Mouse (Mus musculus): Measurements from ENCODE around the gene Apba2. TPM values are rescaled to one million over a fixed set of nuclear protein-coding genes. Genes with fewer than 3 reads are reported as not detected.

Apba2 gene
- total and polyA plus RNA-seq, 3 experiments: 0.11 TPM; not detected in 2

DNA sequence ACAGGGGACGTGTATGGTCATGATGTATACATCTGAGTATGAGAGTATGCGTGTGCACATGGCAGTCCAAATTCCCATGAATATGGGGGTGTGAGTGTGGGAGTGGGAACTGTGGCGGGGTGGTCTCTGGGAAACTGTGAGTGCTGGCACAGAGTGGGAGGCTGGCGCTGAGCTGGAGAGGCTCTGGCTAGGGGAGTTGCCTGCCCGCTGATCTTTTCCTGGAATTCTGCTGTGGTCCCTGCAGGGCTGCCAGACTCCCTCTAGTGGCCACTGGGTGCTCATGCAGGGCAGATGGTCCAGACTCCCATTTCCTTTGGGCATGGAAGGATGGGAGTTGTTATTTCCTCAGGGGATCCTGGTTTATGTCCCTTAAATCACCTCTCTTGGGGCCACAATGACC is 250.0 kb downstream of the Apba2 start:
- no peak for ATAC-seq (ENCODE audit: extremely low read depth, insufficient number of reproducible peaks, low FRiP score, poor library complexity, severe bottlenecking)

DNA sequence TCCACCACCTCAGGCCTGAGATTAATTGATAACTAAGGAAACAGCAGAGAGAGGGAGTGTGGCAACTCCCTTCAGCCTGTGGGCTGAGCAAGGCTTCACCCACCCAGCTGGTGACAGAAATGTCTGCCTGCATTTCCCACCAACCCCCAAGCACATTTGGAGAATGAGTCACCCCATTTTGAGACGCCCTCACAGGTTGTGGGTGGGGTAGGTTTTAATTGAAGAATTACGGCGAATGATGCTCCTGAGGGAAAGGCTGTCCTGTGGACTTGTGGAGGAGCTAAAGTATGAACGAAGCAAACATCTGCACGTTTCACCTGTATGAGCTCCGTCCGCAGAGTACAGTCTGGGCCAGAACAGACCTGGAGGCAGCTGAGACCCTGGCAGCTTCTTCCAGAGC is 250.6 kb downstream of the Apba2 start:
- ATAC-seq (ENCODE audit: extremely low read depth, insufficient number of reproducible peaks, low FRiP score, poor library complexity, severe bottlenecking): no peak
- Histone ChIP-seq H3K4me1 (ENCODE audit: insufficient read depth, low read depth, low read length) (no peaks in the 10 kb centered on the region), H3K4me3 (ENCODE audit: low read depth, low read length) (no peak overlapping the region), H3K9me3 (replicated peaks) (peaks cover 62% of the 10 kb centered on the region), H3K27me3 (ENCODE audit: insufficient read depth, low read length) (no peaks in the 10 kb centered on the region), H3K36me3 (replicated peaks) (no peaks in the 10 kb centered on the region)
- DNase-seq (ENCODE audit: low spot score): no peak
- no peak for TF ChIP-seq GATA2 (IDR thresholded peaks at IDR 0.05; ENCODE audit: borderline replicate concordance, low read depth, low read length)
- no peak for TF ChIP-seq CTCF (IDR thresholded peaks at IDR 0.05; ENCODE audit: low read depth, low read length)
- TF ChIP-seq TAL1 (conservative IDR thresholded peaks at IDR 0.05; ENCODE audit: low read depth, low read length): no peak
- no peak for TF ChIP-seq POLR2AphosphoS5 (IDR thresholded peaks at IDR 0.05; ENCODE audit: insufficient replicate concordance, low read depth, low read length)
- no peak for TF ChIP-seq GATA1 (IDR thresholded peaks at IDR 0.05; ENCODE audit: borderline replicate concordance, low read length)

More for the DNA sequence above, 250.0 kb downstream of the Apba2 start:
- DNase-seq (ENCODE audit: low spot score): no peak
- TF ChIP-seq CTCF (IDR thresholded peaks at IDR 0.05; ENCODE audit: low read depth, low read length): peak; percentile 44
- TF ChIP-seq GATA2 (IDR thresholded peaks at IDR 0.05; ENCODE audit: borderline replicate concordance, low read depth, low read length): no peak
- no peaks in the 10 kb centered on the region for H3K36me3 ChIP-seq (replicated peaks)
- no peaks in the 10 kb centered on the region for H3K27me3 ChIP-seq (ENCODE audit: insufficient read depth, low read length)
- H3K4me1 ChIP-seq (ENCODE audit: insufficient read depth, low read depth, low read length): no peaks in the 10 kb centered on the region
- no peak overlapping the region for H3K4me3 ChIP-seq (ENCODE audit: low read depth, low read length)
- H3K9me3 ChIP-seq (replicated peaks): peaks cover 65% of the 10 kb centered on the region

- H3K9me3 ChIP-seq (replicated peaks): peaks cover 68% of the 10 kb centered on the region
- H3K36me3 ChIP-seq (replicated peaks): no peaks in the 10 kb centered on the region
- H3K4me1 ChIP-seq (ENCODE audit: insufficient read depth, low read depth, low read length): no peaks in the 10 kb centered on the region
- ATAC-seq (ENCODE audit: extremely low read depth, insufficient number of reproducible peaks, low FRiP score, poor library complexity, severe bottlenecking) (no peak), DNase-seq (ENCODE audit: low spot score) (no peak)
- TF ChIP-seq TAL1 (conservative IDR thresholded peaks at IDR 0.05; ENCODE audit: low read depth, low read length) (no peak), GATA2 (IDR thresholded peaks at IDR 0.05; ENCODE audit: borderline replicate concordance, low read depth, low read length) (no peak), GATA1 (IDR thresholded peaks at IDR 0.05; ENCODE audit: borderline replicate concordance, low read length) (no peak), POLR2AphosphoS5 (IDR thresholded peaks at IDR 0.05; ENCODE audit: insufficient replicate concordance, low read depth, low read length) (no peak), CTCF (IDR thresholded peaks at IDR 0.05; ENCODE audit: low read depth, low read length) (no peak)
- no peaks in the 10 kb centered on the region for H3K27me3 ChIP-seq (ENCODE audit: insufficient read depth, low read length)
- no peak overlapping the region for H3K4me3 ChIP-seq (ENCODE audit: low read depth, low read length)
These were observed 252.2 kb downstream of the Apba2 start for GRCm38 (mm10) chr7:64753678-64754077.

- H3K9me3 ChIP-seq (replicated peaks): peaks cover 73% of the 10 kb centered on the region
- no peaks in the 10 kb centered on the region for H3K4me1 ChIP-seq (ENCODE audit: insufficient read depth, low read depth, low read length)
- H3K27me3 ChIP-seq (ENCODE audit: insufficient read depth, low read length): no peaks in the 10 kb centered on the region
- H3K36me3 ChIP-seq (replicated peaks): no peaks in the 10 kb centered on the region
- ATAC-seq (ENCODE audit: extremely low read depth, insufficient number of reproducible peaks, low FRiP score, poor library complexity, severe bottlenecking): no peak
- no peak for DNase-seq (ENCODE audit: low spot score)
- no peak overlapping the region for H3K4me3 ChIP-seq (ENCODE audit: low read depth, low read length)
- TF ChIP-seq POLR2AphosphoS5 (IDR thresholded peaks at IDR 0.05; ENCODE audit: insufficient replicate concordance, low read depth, low read length) (no peak), GATA2 (IDR thresholded peaks at IDR 0.05; ENCODE audit: borderline replicate concordance, low read depth, low read length) (no peak), GATA1 (IDR thresholded peaks at IDR 0.05; ENCODE audit: borderline replicate concordance, low read length) (no peak), TAL1 (conservative IDR thresholded peaks at IDR 0.05; ENCODE audit: low read depth, low read length) (no peak), CTCF (IDR thresholded peaks at IDR 0.05; ENCODE audit: low read depth, low read length) (no peak)
These were observed 252.7 kb downstream of the Apba2 start for GRCm38 (mm10) chr7:64754161-64754560.

DNA sequence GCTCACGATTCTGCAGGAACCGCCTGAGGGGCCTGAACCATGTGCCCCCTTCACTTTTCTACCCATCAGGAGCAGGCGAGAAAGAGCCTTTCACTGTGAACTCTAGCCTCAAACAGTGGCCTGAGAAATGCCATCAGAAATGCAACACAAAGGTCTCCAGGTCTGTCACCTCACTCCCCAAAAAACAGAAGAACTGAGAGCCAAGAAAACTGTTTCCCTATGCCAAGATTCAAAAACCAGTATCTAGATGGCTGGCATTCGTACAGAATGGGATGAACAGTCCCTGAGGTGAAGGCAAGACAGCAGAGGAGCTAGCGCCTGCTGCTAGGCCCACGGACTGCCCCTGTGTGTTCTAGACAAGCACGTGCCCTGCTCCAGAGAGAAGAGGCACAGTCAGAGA is 253.6 kb downstream of the Apba2 start:
- Histone ChIP-seq H3K27me3 (ENCODE audit: insufficient read depth, low read length) (no peaks in the 10 kb centered on the region), H3K9me3 (replicated peaks) (peaks cover 80% of the 10 kb centered on the region), H3K4me1 (ENCODE audit: insufficient read depth, low read depth, low read length) (no peaks in the 10 kb centered on the region), H3K36me3 (replicated peaks) (no peaks in the 10 kb centered on the region), H3K4me3 (ENCODE audit: low read depth, low read length) (no peak overlapping the region)
- DNase-seq (ENCODE audit: low spot score): no peak
- no peak for ATAC-seq (ENCODE audit: extremely low read depth, insufficient number of reproducible peaks, low FRiP score, poor library complexity, severe bottlenecking)
- TF ChIP-seq CTCF (IDR thresholded peaks at IDR 0.05; ENCODE audit: low read depth, low read length) (no peak), POLR2AphosphoS5 (IDR thresholded peaks at IDR 0.05; ENCODE audit: insufficient replicate concordance, low read depth, low read length) (no peak)

DNA sequence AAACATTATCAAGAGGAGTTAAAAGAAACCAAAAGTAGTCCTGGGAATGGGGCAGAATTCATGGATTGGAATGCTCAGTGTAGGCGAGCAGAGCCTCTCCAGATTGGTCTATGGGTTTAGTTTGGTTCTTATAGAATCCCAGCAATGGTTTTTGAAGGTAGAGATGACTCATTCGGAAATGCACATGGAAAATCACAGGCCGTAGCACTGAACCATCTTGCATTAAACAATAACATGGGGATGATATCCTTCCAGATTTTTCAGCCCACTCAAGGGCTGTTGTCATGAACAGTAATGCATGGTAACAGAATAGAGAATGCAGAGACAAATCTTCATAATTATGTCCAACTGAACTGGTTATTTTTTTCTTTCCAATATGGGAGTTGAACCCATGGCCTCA is 264.1 kb downstream of the Apba2 start:
- Histone ChIP-seq H3K9me3 (replicated peaks) (peaks cover 49% of the 10 kb centered on the region), H3K27me3 (ENCODE audit: insufficient read depth, low read length) (no peaks in the 10 kb centered on the region), H3K4me3 (ENCODE audit: low read depth, low read length) (no peak overlapping the region), H3K4me1 (ENCODE audit: insufficient read depth, low read depth, low read length) (no peaks in the 10 kb centered on the region), H3K36me3 (replicated peaks) (no peaks in the 10 kb centered on the region)
- TF ChIP-seq GATA1 (IDR thresholded peaks at IDR 0.05; ENCODE audit: borderline replicate concordance, low read length) (no peak), CTCF (IDR thresholded peaks at IDR 0.05; ENCODE audit: low read depth, low read length) (no peak), TAL1 (conservative IDR thresholded peaks at IDR 0.05; ENCODE audit: low read depth, low read length) (no peak), POLR2AphosphoS5 (IDR thresholded peaks at IDR 0.05; ENCODE audit: insufficient replicate concordance, low read depth, low read length) (no peak), GATA2 (IDR thresholded peaks at IDR 0.05; ENCODE audit: borderline replicate concordance, low read depth, low read length) (no peak)
- no peak for ATAC-seq (ENCODE audit: extremely low read depth, insufficient number of reproducible peaks, low FRiP score, poor library complexity, severe bottlenecking)
- DNase-seq (ENCODE audit: low spot score): no peak

DNA sequence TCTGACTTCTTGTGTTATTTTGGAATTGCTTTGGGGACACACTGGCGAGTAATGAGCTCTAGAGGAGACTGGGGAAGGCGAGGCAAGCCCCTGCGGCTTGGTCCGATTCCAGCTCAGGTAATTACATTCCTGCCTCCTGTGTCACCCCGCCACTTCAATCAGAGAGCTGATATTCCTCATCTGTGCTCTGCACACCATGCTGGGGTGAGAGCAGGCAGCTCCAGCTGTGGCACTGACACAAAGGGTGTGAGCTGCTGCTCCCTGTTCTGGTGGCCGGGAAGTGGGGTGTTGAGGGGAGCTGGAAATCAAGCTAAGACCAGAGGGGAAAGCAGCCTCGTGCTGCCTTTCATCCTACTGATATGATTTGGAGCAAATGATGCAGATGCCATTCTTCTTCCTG is 268.3 kb downstream of the Apba2 start:
- no peaks in the 10 kb centered on the region for H3K36me3 ChIP-seq (replicated peaks)
- H3K27me3 ChIP-seq (ENCODE audit: insufficient read depth, low read length): no peaks in the 10 kb centered on the region
- peaks cover 64% of the 10 kb centered on the region for H3K9me3 ChIP-seq (replicated peaks)
- H3K4me3 ChIP-seq (ENCODE audit: low read depth, low read length): no peak overlapping the region
- no peaks in the 10 kb centered on the region for H3K4me1 ChIP-seq (ENCODE audit: insufficient read depth, low read depth, low read length)
- no peak for DNase-seq (ENCODE audit: low spot score)
- ATAC-seq (ENCODE audit: extremely low read depth, insufficient number of reproducible peaks, low FRiP score, poor library complexity, severe bottlenecking): no peak
- TF ChIP-seq POLR2AphosphoS5 (IDR thresholded peaks at IDR 0.05; ENCODE audit: insufficient replicate concordance, low read depth, low read length) (no peak), TAL1 (conservative IDR thresholded peaks at IDR 0.05; ENCODE audit: low read depth, low read length) (no peak), GATA2 (IDR thresholded peaks at IDR 0.05; ENCODE audit: borderline replicate concordance, low read depth, low read length) (no peak), GATA1 (IDR thresholded peaks at IDR 0.05; ENCODE audit: borderline replicate concordance, low read length) (no peak), CTCF (IDR thresholded peaks at IDR 0.05; ENCODE audit: low read depth, low read length) (no peak)

Measured in G1E (cell line).